Mouse (Mus musculus) hindbrain, embryonic 16.5 days (tissue): ENCODE measurements at regions not wholly inside any gene's neighbourhood (a gene's known extent, or its start where the extent isn't known, plus 50 kb on each side); places are given as distances from the start of the nearest gene placed in this dataset.

Experiments used
- ATAC-seq: fragments of 200-750 bp; cut with Nextera tagmentation; 2 replicates; pipeline ENCODE4 v1.8.0; 2017; ENCODE audit warnings: moderate TSS enrichment, moderate library complexity
- H3K27ac ChIP-seq: fragments of 300-500 bp; sonication (generic); 2 replicates; pipeline ENCODE4 v1.5.1; 2014; ENCODE audit warnings: low read depth, mild to moderate bottlenecking, control low read depth, low read length, moderate library complexity
- H3K27me3 ChIP-seq: fragments of 300-500 bp; sonication (generic); replicated peaks from 2 replicates; pipeline ENCODE4 v1.6.1; 2014; ENCODE audit warnings: low read length; ENCODE audit not compliant: control insufficient read depth, insufficient read depth
- H3K36me3 ChIP-seq: fragments of 300-500 bp; sonication (generic); 2 replicates; pipeline ENCODE4 v1.6.1; 2014; ENCODE audit warnings: mild to moderate bottlenecking, low read length, moderate library complexity, mixed read lengths; ENCODE audit not compliant: control insufficient read depth, insufficient read depth
- H3K4me1 ChIP-seq: fragments of 300-500 bp; sonication (generic); 2 replicates; pipeline ENCODE4 v1.6.1; 2014; ENCODE audit warnings: low read depth, low read length; ENCODE audit not compliant: control insufficient read depth, insufficient read depth
- H3K4me2 ChIP-seq: fragments of 300-500 bp; sonication (generic); 2 replicates; pipeline ENCODE4 v1.6.1; 2014; ENCODE audit warnings: mild to moderate bottlenecking, low read length, control low read depth, moderate library complexity
- H3K4me3 ChIP-seq: fragments of 300-500 bp; sonication (generic); 2 replicates; pipeline ENCODE4 v1.5.1; 2014; ENCODE audit warnings: mild to moderate bottlenecking, low read length, control low read depth, moderate library complexity
- H3K9ac ChIP-seq: fragments of 300-500 bp; sonication (generic); 2 replicates; pipeline ENCODE4 v1.6.1; 2014; ENCODE audit warnings: low read depth, mild to moderate bottlenecking, control low read depth, low read length, moderate library complexity
- H3K9me3 ChIP-seq: fragments of 300-500 bp; sonication (generic); 2 replicates; pipeline ENCODE4 v1.6.1; 2014; ENCODE audit warnings: mild to moderate bottlenecking, low read length, moderate library complexity; ENCODE audit not compliant: control insufficient read depth
- WGBS: fragments of 180-500 bp; shearing (Covaris S2); extraction: QIAGEN DNeasy Blood & Tissue Kit; methylation state at CpG from one replicate; pipeline ENCODE4 v1.1.7; 2014; 5-methylcytosine and 5-hydroxymethylcytosine counted together

DNA sequence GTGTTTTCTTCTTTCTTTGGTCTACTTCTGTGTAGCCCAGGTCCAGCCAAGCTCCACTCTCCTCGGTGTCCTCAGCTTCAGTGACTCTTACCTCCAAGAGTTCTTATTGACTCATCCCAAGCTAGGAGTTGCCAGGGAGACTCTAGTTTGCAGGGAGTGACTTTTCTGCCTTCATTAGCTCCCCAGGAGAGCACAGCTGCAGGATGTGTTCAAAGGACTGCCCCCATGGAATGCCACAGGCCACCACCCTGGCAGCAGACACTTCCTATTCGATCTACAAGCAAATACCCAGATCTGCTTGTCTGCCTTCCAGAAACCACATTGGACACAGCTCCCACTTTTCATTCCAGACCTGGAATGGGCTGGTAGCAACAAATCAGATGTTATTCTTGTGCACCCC is 269.6 kb upstream of the Tnp1 start:
- Histone ChIP-seq H3K4me1 (no peaks in the 10 kb centered on the region), H3K36me3 (no peaks in the 10 kb centered on the region), H3K27ac (no peak overlapping the region), H3K4me3 (no peak overlapping the region), H3K9me3 (0 out of 2 replicates have a peak, but pooled peaks cover 4% of the 10 kb centered on the region), H3K9ac (no peak overlapping the region), H3K27me3 (no peaks in the 10 kb centered on the region), H3K4me2 (no peak overlapping the region)
- no peak for ATAC-seq
- WGBS: 77% methylated on average over 2 of the region's 2 CpGs

DNA sequence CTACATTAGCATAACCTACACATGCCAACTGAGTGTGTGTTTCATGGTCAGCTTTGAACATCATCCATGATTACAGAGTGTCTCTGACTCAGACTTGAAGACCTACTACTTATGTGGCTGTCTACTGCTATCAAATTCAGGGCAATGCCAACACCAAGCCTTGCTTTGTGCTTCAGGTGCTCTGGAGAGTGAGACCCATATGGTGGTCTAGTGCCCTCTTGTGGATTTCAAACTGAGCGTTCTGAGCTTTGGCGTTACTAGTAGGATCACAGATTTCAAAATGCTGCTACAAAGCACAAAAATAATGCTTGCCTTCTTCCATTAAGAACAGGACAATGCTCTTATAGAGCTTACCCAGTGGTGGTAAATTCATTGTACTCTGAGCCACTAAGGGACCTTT is 258.8 kb upstream of the Tnp1 start:
- no peaks in the 10 kb centered on the region for H3K36me3 ChIP-seq
- ATAC-seq: no peak
- 51% methylated on average over 2 of the region's 2 CpGs for WGBS

DNA sequence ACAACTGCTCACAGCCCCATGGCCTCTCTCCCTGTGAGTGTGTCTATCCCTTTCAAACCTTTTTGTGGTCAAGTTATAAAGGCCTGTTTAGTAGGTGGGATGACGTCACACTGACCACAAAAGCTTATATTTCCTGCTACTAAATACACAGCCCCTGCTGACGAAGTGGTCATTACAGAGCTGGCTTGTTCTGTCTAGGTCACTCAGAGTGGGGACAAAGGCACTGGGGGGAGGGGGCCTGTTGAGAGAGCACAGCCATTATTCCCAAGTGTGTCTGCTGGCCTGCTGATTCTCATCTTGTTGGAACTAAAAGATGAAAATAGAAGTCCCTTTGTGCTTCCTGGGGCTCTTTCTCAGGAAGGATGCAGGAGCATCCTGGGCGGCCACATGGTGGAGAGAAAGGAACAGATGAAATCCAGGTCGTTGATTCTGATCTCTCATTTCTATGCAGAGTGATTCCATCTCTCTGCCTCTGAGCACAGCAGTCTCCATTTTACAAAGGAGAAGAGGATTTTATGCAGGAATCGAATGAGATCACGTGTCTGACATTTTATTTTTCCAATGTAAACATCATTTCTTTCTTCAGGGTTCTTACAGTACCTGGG is 255.2 kb upstream of the Tnp1 start:
- no peaks in the 10 kb centered on the region for H3K27me3 ChIP-seq
- 23% methylated on average over 6 of the region's 6 CpGs for WGBS
- H3K36me3 ChIP-seq: no peaks in the 10 kb centered on the region
- ATAC-seq: peak; percentile 48
- no peak overlapping the region for H3K4me2 ChIP-seq
- H3K4me3 ChIP-seq: no peak overlapping the region
- no peak overlapping the region for H3K27ac ChIP-seq
- H3K4me1 ChIP-seq: no peaks in the 10 kb centered on the region; the same call in 1 of the 2 replicates
- no peaks in the 10 kb centered on the region for H3K9me3 ChIP-seq
- no peak overlapping the region for H3K9ac ChIP-seq

More for the DNA sequence above, 258.8 kb upstream of the Tnp1 start:
- no peaks in the 10 kb centered on the region for H3K27me3 ChIP-seq
- no peak overlapping the region for H3K4me2 ChIP-seq
- H3K9me3 ChIP-seq: no peaks in the 10 kb centered on the region
- no peak overlapping the region for H3K27ac ChIP-seq
- H3K4me1 ChIP-seq: no peaks in the 10 kb centered on the region; the same call in 1 of the 2 replicates
- no peak overlapping the region for H3K9ac ChIP-seq
- H3K4me3 ChIP-seq: no peak overlapping the region

DNA sequence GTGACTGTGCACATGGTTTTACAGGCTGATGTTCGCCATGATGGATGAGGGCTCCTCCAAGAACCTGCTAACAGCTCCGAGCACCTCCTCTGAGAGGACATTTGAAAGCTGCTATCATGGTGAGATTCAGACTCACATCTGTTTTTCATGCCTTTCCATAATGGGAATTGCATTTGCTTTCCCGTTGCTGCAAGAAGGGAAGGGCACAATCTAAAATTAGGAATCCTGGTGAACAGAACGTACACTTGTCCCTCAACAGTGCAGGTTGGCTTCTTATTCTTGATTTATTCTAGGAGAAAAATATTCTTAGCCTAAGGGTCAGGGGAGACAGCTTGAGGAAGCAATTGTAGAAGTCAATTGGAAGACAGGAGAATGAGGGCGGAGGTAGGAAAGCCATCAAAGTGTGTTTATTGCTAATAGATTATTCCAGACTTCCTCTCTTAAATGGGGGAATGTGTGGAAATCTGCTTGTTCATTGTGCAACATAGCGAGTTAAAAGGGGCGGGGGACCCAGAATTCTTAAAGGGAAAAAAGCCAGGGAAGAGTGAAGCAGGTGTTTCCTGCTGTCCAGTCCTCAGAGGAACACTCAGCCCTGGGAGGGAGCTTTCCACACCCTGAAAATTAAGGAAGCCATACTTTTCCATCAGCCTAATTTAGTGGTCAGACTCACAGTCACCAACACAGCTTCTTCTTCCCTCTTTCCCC is 253.5 kb upstream of the Tnp1 start:
- H3K36me3 ChIP-seq: no peaks in the 10 kb centered on the region
- H3K27me3 ChIP-seq: no peaks in the 10 kb centered on the region
- no peaks in the 10 kb centered on the region; the same call in 1 of the 2 replicates for H3K4me1 ChIP-seq
- no peak for ATAC-seq
- no peak overlapping the region for H3K27ac ChIP-seq
- WGBS: 78% methylated on average over 7 of the region's 7 CpGs
- H3K4me3 ChIP-seq: no peak overlapping the region
- no peak overlapping the region for H3K4me2 ChIP-seq
- no peaks in the 10 kb centered on the region for H3K9me3 ChIP-seq
- no peak overlapping the region for H3K9ac ChIP-seq

DNA sequence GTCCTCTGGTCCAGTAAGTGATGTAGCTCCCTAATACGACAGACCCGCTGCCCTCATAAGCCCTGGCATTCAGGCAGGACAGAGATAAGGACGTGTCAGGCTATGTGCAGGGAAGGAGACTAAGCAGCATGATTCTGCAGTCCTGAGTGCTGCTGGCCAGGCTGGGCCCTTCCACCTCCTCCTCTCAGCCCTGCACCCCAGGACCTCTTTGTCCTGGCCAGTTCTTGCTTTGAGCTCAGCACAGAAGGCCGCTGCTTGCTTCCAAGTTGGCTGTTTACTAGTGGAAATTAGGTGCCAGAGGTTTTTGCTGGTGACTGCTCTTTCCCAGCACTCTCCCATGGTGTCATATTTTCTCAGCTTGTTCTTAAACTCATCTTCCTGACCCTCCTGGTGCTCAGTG is 249.3 kb upstream of the Tnp1 start:
- ATAC-seq: no peak
- no peaks in the 10 kb centered on the region for H3K9me3 ChIP-seq
- H3K36me3 ChIP-seq: no peaks in the 10 kb centered on the region
- no peak overlapping the region for H3K9ac ChIP-seq
- H3K27ac ChIP-seq: no peak overlapping the region
- H3K4me1 ChIP-seq: no peaks in the 10 kb centered on the region
- no peaks in the 10 kb centered on the region for H3K27me3 ChIP-seq
- WGBS: 61% methylated on average over 4 of the region's 4 CpGs
- no peak overlapping the region for H3K4me2 ChIP-seq
- H3K4me3 ChIP-seq: no peak overlapping the region

DNA sequence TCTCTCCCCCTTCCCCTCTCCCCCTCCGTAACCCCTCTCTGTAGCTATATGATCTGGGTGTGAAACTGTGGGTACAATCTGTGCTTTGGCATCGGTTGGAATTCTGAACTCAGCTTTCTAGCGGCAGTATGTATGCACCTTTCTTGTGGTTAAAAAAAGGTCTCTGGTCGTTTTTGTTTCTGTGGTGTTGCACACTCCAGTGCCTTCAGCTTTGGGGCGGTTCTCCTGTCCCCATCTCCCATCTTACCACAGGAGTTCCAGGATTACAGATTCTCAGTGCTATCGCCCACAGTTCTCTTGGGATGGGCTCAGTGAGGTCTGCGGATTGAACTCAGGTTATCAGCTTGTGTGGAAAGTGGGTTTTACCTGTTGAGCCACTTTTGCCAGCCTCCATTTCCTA is 248.5 kb upstream of the Tnp1 start:
- Histone ChIP-seq H3K27me3 (no peaks in the 10 kb centered on the region), H3K4me2 (no peak overlapping the region), H3K4me3 (no peak overlapping the region), H3K27ac (no peak overlapping the region), H3K4me1 (no peaks in the 10 kb centered on the region), H3K36me3 (no peaks in the 10 kb centered on the region), H3K9me3 (no peaks in the 10 kb centered on the region), H3K9ac (no peak overlapping the region)
- ATAC-seq: no peak
- WGBS: 76% methylated on average over 7 of the region's 7 CpGs

DNA sequence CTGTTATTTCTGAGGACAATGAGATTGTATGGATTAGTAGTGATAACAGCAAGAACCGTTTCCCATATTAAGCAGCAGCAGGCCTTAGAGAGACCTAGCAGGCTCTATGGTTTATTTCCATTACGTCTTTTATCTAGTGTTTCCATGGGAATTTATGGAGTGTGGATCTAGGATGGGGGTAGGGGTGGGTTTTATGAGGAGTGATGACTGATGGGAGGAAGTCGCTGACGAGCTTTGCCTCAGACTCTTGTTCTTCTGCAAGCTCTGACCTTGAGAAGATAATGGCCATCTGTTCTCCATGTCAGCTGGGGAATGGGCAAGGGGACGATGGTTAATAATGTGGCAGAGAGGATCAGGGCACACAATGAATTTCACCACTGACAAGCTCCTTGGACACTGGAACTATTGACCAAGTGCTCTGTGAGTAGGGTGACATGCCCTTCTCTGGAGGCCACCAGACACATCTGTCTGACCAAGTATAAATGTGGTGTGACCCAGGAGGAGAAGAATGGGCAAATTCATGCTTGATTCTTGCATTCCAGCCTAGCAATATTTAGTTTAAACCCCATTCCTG is 243.9 kb upstream of the Tnp1 start:
- ATAC-seq: no peak
- H3K36me3 ChIP-seq: no peaks in the 10 kb centered on the region
- WGBS: 57% methylated on average over 5 of the region's 5 CpGs

DNA sequence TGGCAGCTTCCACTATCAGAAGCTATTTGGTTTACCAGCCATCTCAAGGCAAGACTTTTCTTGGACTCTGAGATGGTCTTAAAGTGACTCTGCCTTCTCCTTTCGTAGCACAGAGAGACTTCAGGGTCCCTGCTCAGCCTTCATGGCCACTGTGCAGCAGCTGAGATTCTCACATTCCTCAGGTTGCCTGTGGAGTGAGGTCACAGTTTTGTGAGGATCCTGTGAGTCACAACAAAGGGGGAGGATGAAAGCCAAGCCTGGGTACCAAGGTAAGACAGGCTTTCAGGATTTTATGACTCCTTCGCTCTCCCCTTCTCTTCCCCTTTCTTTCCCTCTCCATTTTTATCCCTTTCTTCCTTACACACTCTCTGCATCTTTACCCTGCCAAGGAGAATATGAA is 241.6 kb upstream of the Tnp1 start:
- no peaks in the 10 kb centered on the region for H3K9me3 ChIP-seq
- H3K4me3 ChIP-seq: no peak overlapping the region
- no peak for ATAC-seq
- no peaks in the 10 kb centered on the region for H3K4me1 ChIP-seq
- H3K9ac ChIP-seq: no peak overlapping the region
- H3K36me3 ChIP-seq: no peaks in the 10 kb centered on the region
- no peak overlapping the region for H3K4me2 ChIP-seq
- WGBS: 76% methylated on average over 2 of the region's 2 CpGs
- no peaks in the 10 kb centered on the region for H3K27me3 ChIP-seq
- H3K27ac ChIP-seq: no peak overlapping the region

More for the DNA sequence above, 243.9 kb upstream of the Tnp1 start:
- Histone ChIP-seq H3K4me1 (no peaks in the 10 kb centered on the region), H3K9ac (no peak overlapping the region), H3K27ac (no peak overlapping the region), H3K27me3 (no peaks in the 10 kb centered on the region), H3K4me2 (no peak overlapping the region), H3K4me3 (no peak overlapping the region), H3K9me3 (no peaks in the 10 kb centered on the region)

DNA sequence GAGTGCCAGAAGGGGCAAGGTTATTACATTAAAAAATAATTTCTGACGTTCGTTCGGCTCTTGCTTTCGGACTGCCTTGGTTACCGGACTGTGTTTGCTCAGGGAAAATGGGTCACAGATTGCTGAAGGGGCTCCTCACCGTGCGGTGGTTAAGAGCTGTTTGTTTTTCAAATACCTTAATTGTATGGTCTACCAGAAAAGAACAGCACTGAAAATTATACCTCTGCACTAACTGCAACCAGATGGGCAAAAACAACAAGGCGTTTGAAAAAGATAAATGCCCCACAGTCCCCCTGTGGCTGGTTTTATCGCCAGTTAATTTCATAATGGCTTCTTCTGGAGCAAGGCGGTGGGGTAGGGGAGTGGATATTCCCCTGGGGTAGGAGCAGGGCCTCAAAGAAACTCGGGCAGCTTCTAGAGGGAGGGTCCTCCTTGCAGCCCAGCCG is 236.2 kb upstream of the Tnp1 start:
- Histone ChIP-seq H3K36me3 (no peaks in the 10 kb centered on the region), H3K4me2 (no peak overlapping the region), H3K4me1 (no peaks in the 10 kb centered on the region), H3K9ac (no peak overlapping the region), H3K27ac (no peak overlapping the region), H3K27me3 (no peaks in the 10 kb centered on the region), H3K9me3 (no peaks in the 10 kb centered on the region), H3K4me3 (no peak overlapping the region)
- ATAC-seq: no peak
- 58% methylated on average over 12 of the region's 12 CpGs for WGBS
